Mouse (Mus musculus) fibroblast of lung, adult 2 months (primary cell): ENCODE measurements around the gene Slc35b4.

Experiments used
- DNase-seq: peaks from one replicate; pipeline ENCODE4 v3.0.0-alpha.2; 2011; ENCODE audit warnings: low read depth

Slc35b4 gene

GRCm38 (mm10) chr6:34124401-34124800 lies 52.5 kb downstream of the Slc35b4 start:
- no peak for DNase-seq

GRCm38 (mm10) chr6:34116838-34117478 lies 60.0 kb downstream of the Slc35b4 start:
- no peak for DNase-seq

GRCm38 (mm10) chr6:34111406-34111805 lies 65.5 kb downstream of the Slc35b4 start:
- DNase-seq: no peak

GRCm38 (mm10) chr6:34110571-34110970 lies 66.3 kb downstream of the Slc35b4 start:
- no peak for DNase-seq
